Mouse (Mus musculus) intestine, embryonic 14.5 days (tissue): ENCODE measurements at regions not wholly inside any gene's neighbourhood (a gene's known extent, or its start where the extent isn't known, plus 50 kb on each side); places are given as distances from the start of the nearest gene placed in this dataset.

Source experiments
- ATAC-seq: fragments of 200-750 bp; cut with Nextera tagmentation; replicated peaks from 2 replicates; pipeline ENCODE4 v1.8.0; 2017; ENCODE audit warnings: low read depth, moderate number of reproducible peaks, moderate TSS enrichment, moderate library complexity; ENCODE audit not compliant: low FRiP score, low TSS enrichment
- DNase-seq: peaks from one replicate; pipeline ENCODE4 v3.0.0-alpha.2; 2018; ENCODE audit warnings: low spot score
- H3K27ac ChIP-seq: fragments of 300-500 bp; sonication (generic); 2 replicates; pipeline ENCODE4 v1.5.1; 2014; ENCODE audit warnings: low read depth, mild to moderate bottlenecking, control low read depth
- H3K27me3 ChIP-seq: fragments of 300-500 bp; sonication (generic); replicated peaks from 2 replicates; pipeline ENCODE4 v1.6.1; 2014; ENCODE audit warnings: low read length, control low read depth; ENCODE audit not compliant: control insufficient read depth, insufficient read depth
- H3K36me3 ChIP-seq: fragments of 300-500 bp; sonication (generic); 2 replicates; pipeline ENCODE4 v1.6.1; 2014; ENCODE audit warnings: low read length, control low read depth; ENCODE audit not compliant: control insufficient read depth, insufficient read depth
- H3K4me1 ChIP-seq: fragments of 300-500 bp; sonication (generic); replicated peaks from 2 replicates; pipeline ENCODE4 v1.6.1; 2014; ENCODE audit warnings: low read length, control low read depth, mixed read lengths; ENCODE audit not compliant: control insufficient read depth, insufficient read depth
- H3K4me2 ChIP-seq: fragments of 300-500 bp; sonication (generic); 2 replicates; pipeline ENCODE4 v1.6.1; 2014; ENCODE audit warnings: low read length
- H3K4me3 ChIP-seq: fragments of 300-500 bp; sonication (generic); 2 replicates; pipeline ENCODE4 v1.5.1; 2014; ENCODE audit warnings: low read depth, low read length, control low read depth, mixed read lengths
- H3K9ac ChIP-seq: fragments of 300-500 bp; sonication (generic); 2 replicates; pipeline ENCODE4 v1.6.1; 2014; ENCODE audit warnings: mild to moderate bottlenecking, low read length
- H3K9me3 ChIP-seq: fragments of 300-500 bp; sonication (generic); 2 replicates; pipeline ENCODE4 v1.6.1; 2016; ENCODE audit warnings: low read length, control low read depth; ENCODE audit not compliant: control insufficient read depth
- WGBS: fragments of 180-500 bp; shearing (Covaris S2); extraction: QIAGEN DNeasy Blood & Tissue Kit; methylation state at CpG from one replicate; pipeline ENCODE4 v1.1.7; 2014; 5-methylcytosine and 5-hydroxymethylcytosine counted together

- H3K4me3 ChIP-seq, result no peak overlapping the region
- no peaks in the 10 kb centered on the region for H3K36me3 ChIP-seq
- 91% methylated on average over 1 of the region's 1 CpGs for WGBS
- no peak overlapping the region for H3K4me2 ChIP-seq
- no peaks in the 10 kb centered on the region for H3K9me3 ChIP-seq
- DNase-seq (no peak), ATAC-seq (no peak)
- H3K4me1 ChIP-seq, result no peaks in the 10 kb centered on the region
- no peaks in the 10 kb centered on the region for H3K27me3 ChIP-seq
- no peak overlapping the region for H3K27ac ChIP-seq
- H3K9ac ChIP-seq, result no peak overlapping the region
Observed at GRCm38 (mm10) chr1:152260950-152261349, 125.5 kb downstream of the Tsen15 start.

DNA sequence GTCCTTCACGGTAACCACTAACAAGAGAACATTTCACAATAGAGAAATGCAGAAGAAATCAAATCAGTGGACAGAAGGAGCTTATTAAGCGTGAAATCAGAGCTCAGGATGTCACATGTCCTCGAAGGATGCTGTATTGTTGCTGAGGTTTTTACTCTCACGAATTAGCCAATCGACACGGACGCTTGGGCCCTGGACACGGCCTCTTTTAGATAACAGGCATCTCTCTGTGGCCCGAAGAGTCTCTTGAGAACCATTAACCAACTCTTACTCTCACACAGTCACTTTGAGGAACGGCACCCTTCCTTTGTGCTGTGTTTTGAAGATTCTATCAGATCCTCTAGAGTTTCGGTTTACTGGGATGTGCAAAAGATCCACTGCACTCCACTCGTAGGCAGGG is 128.2 kb downstream of the Tsen15 start:
- Histone ChIP-seq H3K27me3 (no peaks in the 10 kb centered on the region), H3K4me1 (no peaks in the 10 kb centered on the region), H3K9ac (no peak overlapping the region), H3K4me2 (no peak overlapping the region), H3K9me3 (no peaks in the 10 kb centered on the region), H3K36me3 (no peaks in the 10 kb centered on the region), H3K27ac (no peak overlapping the region), H3K4me3 (no peak overlapping the region)
- ATAC-seq, result no peak
- no peak for DNase-seq
- 75% methylated on average over 12 of the region's 12 CpGs for WGBS

GRCm38 (mm10) chr1:152253906-152254305 is 132.6 kb downstream of the Tsen15 start:
- Histone ChIP-seq H3K9me3 (no peaks in the 10 kb centered on the region), H3K27me3 (no peaks in the 10 kb centered on the region), H3K36me3 (no peaks in the 10 kb centered on the region), H3K4me1 (no peaks in the 10 kb centered on the region), H3K4me2 (no peak overlapping the region), H3K27ac (no peak overlapping the region), H3K4me3 (no peak overlapping the region), H3K9ac (no peak overlapping the region)
- 78% methylated on average over 4 of the region's 4 CpGs for WGBS
- ATAC-seq (no peak), DNase-seq (no peak)

DNA sequence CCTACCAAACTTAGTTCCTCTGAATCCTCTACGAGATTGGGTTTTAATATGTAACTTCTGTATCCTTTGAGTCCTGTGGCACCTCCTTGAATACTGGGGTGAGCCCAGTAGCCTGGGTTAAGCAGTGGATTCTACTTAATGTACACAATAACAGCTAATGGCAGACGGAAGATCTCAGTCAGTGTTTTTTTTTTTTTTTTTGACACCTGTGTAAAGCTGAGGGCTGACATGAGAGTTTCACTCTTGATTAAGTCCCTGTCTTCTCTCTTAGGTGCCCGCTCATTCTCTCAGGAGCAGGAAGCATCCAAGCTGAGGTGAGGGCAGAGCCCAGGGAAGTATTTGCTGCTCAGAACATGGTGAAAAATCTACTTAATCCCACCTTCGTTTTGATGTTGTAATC is 133.0 kb downstream of the Tsen15 start:
- Histone ChIP-seq H3K9ac (no peak overlapping the region), H3K4me1 (no peaks in the 10 kb centered on the region), H3K36me3 (no peaks in the 10 kb centered on the region), H3K27ac (no peak overlapping the region), H3K4me2 (no peak overlapping the region), H3K27me3 (no peaks in the 10 kb centered on the region), H3K9me3 (no peaks in the 10 kb centered on the region), H3K4me3 (no peak overlapping the region)
- ATAC-seq (no peak), DNase-seq (no peak)
- WGBS, result 71% methylated on average over 4 of the region's 4 CpGs

GRCm38 (mm10) chr1:152252658-152253267 is 133.7 kb downstream of the Tsen15 start:
- ATAC-seq (no peak), DNase-seq (no peak)
- H3K9ac ChIP-seq, result no peak overlapping the region
- no peaks in the 10 kb centered on the region for H3K36me3 ChIP-seq
- H3K4me1 ChIP-seq, result no peaks in the 10 kb centered on the region
- no peak overlapping the region for H3K27ac ChIP-seq
- WGBS, result 58% methylated on average over 9 of the region's 9 CpGs
- H3K4me3 ChIP-seq, result no peak overlapping the region
- H3K4me2 ChIP-seq, result no peak overlapping the region
- no peaks in the 10 kb centered on the region for H3K9me3 ChIP-seq
- H3K27me3 ChIP-seq, result no peaks in the 10 kb centered on the region

DNA sequence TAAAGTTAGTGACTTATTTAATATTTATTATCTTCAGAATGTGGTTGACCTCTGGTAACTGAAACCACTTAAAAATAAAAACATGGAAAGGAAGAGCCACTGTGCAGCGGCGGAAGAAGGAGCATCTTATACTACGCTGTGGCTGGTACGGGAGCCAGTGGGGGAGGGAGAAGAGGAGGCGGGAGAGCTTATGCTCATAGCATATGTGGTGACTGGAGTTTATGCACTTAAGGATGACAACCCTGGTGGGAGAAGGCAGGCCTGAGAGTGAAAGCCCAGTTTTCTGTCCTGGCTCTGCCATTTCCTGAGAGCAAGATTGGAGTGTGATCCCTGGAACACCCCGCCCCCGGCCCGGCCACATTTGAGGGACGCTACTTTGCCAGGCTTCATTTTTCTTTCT is 145.5 kb downstream of the Tsen15 start:
- ATAC-seq, result no peak
- H3K27me3 ChIP-seq, result no peaks in the 10 kb centered on the region
- no peak overlapping the region for H3K27ac ChIP-seq
- no peaks in the 10 kb centered on the region for H3K4me1 ChIP-seq
- no peak overlapping the region for H3K9ac ChIP-seq
- no peak overlapping the region for H3K4me3 ChIP-seq
- no peaks in the 10 kb centered on the region for H3K9me3 ChIP-seq
- H3K36me3 ChIP-seq, result no peaks in the 10 kb centered on the region
- DNase-seq, result no peak
- WGBS, result 88% methylated on average over 9 of the region's 9 CpGs
- H3K4me2 ChIP-seq, result no peak overlapping the region

- 38% methylated on average over 6 of the region's 6 CpGs for WGBS
Observed at GRCm38 (mm10) chr1:152239376-152239775, 147.1 kb downstream of the Tsen15 start.

DNA sequence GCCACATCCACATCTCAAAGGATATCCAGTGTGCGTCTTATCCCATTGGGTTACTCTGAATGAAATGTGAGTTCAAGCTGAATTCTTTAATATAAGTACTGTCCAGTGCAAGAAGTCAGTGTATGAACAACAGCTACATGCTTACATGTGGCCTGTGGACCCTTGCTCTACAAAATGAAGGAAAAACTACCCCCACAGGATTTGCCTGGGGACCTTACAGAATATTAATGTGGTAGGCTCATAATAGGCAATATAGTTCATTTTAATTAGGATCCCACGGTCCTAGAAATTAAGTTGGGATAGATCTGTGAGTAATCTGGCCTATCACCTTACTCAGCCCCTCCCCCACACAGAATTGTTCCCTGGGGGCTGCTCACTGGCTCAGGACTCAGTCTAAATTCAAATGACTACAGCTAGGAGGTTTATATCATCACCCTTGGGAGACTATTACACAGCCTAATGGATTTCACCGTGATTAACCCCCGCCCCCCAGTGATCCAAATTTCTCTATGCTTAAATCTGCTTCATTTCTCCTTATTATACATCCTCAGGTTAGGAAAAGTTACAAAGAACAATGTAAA is 145.4 kb upstream of the 1700025G04Rik start:
- DNase-seq, result peak; percentile 13

More at GRCm38 (mm10) chr1:152239376-152239775, 147.1 kb downstream of the Tsen15 start:
- no peak for ATAC-seq
- Histone ChIP-seq H3K4me1 (no peaks in the 10 kb centered on the region), H3K9me3 (no peaks in the 10 kb centered on the region), H3K4me2 (no peak overlapping the region), H3K4me3 (no peak overlapping the region), H3K9ac (no peak overlapping the region), H3K27ac (no peak overlapping the region), H3K36me3 (no peaks in the 10 kb centered on the region), H3K27me3 (no peaks in the 10 kb centered on the region)
- no peak for DNase-seq

GRCm38 (mm10) chr1:152234716-152235115 is 144.8 kb upstream of the 1700025G04Rik start:
- Histone ChIP-seq H3K4me1 (no peaks in the 10 kb centered on the region), H3K27me3 (no peaks in the 10 kb centered on the region), H3K27ac (no peak overlapping the region), H3K9ac (no peak overlapping the region), H3K9me3 (no peaks in the 10 kb centered on the region), H3K4me2 (no peak overlapping the region), H3K36me3 (no peaks in the 10 kb centered on the region), H3K4me3 (no peak overlapping the region)
- WGBS, result 96% methylated on average over 2 of the region's 2 CpGs
- ATAC-seq (no peak), DNase-seq (no peak)

More for the DNA sequence above, 145.4 kb upstream of the 1700025G04Rik start:
- Histone ChIP-seq H3K27ac (no peak overlapping the region), H3K27me3 (no peaks in the 10 kb centered on the region), H3K9ac (no peak overlapping the region), H3K4me2 (no peak overlapping the region), H3K4me1 (no peaks in the 10 kb centered on the region), H3K9me3 (no peaks in the 10 kb centered on the region), H3K36me3 (no peaks in the 10 kb centered on the region), H3K4me3 (no peak overlapping the region)
- WGBS, result 83% methylated on average over 4 of the region's 4 CpGs
- ATAC-seq, result no peak
